Mouse (Mus musculus): ENCODE data around the gene Ccdc9b.

The Ccdc9b gene

GRCm38 (mm10) chr2:118708472-118708871 is 54.0 kb downstream of the Ccdc9b start:
- DNase-seq: no peak

GRCm38 (mm10) chr2:118706436-118706835 is 56.0 kb downstream of the Ccdc9b start:
- DNase-seq: no peak

Measured in layer of hippocampus, adult 9-11 months (tissue).